Mouse (Mus musculus) midbrain, embryonic 14.5 days (tissue): ENCODE measurements around the gene Rab11a. TPM values are rescaled to one million over a fixed set of nuclear protein-coding genes. Genes with fewer than 3 reads are reported as not detected.

Source experiments
- ATAC-seq: fragments of 200-750 bp; cut with Nextera tagmentation; 2 replicates; pipeline ENCODE4 v1.8.0; 2017; ENCODE audit warnings: moderate number of reproducible peaks, moderate library complexity; ENCODE audit not compliant: low FRiP score, low TSS enrichment
- DNase-seq: peaks from one replicate; pipeline ENCODE4 v3.0.0-alpha.2; 2015
- H3K27ac ChIP-seq: fragments of 300-500 bp; sonication (generic); replicated peaks from 2 replicates; pipeline ENCODE4 v1.5.1; 2014; ENCODE audit warnings: mild to moderate bottlenecking, low read depth, low read length, moderate library complexity
- H3K27me3 ChIP-seq: fragments of 300-500 bp; sonication (generic); 2 replicates; pipeline ENCODE4 v1.6.1; 2014; ENCODE audit warnings: low read length, control low read depth, mixed read lengths; ENCODE audit not compliant: control insufficient read depth, insufficient read depth
- H3K36me3 ChIP-seq: fragments of 300-500 bp; sonication (generic); 2 replicates; pipeline ENCODE4 v1.6.1; 2014; ENCODE audit warnings: low read length, control low read depth; ENCODE audit not compliant: control insufficient read depth, insufficient read depth
- H3K4me1 ChIP-seq: fragments of 300-500 bp; sonication (generic); 2 replicates; pipeline ENCODE4 v1.6.1; 2014; ENCODE audit warnings: mild to moderate bottlenecking, antibody characterized with exemption, low read length, control low read depth; ENCODE audit not compliant: control insufficient read depth, insufficient read depth
- H3K4me2 ChIP-seq: fragments of 300-500 bp; sonication (generic); 2 replicates; pipeline ENCODE4 v1.6.1; 2014; ENCODE audit warnings: mild to moderate bottlenecking, low read length, moderate library complexity
- H3K4me3 ChIP-seq: fragments of 300-500 bp; sonication (generic); replicated peaks from 2 replicates; pipeline ENCODE4 v1.5.1; 2014; ENCODE audit warnings: low read depth, low read length
- H3K9ac ChIP-seq: fragments of 300-500 bp; sonication (generic); replicated peaks from 2 replicates; pipeline ENCODE4 v1.6.1; 2014; ENCODE audit warnings: mild to moderate bottlenecking, low read length, moderate library complexity
- H3K9me3 ChIP-seq: fragments of 300-500 bp; sonication (generic); 2 replicates; pipeline ENCODE4 v1.6.1; 2016; ENCODE audit warnings: low read length, control low read depth, mixed read lengths; ENCODE audit not compliant: control insufficient read depth
- WGBS: fragments of 180-500 bp; shearing (Covaris S2); extraction: QIAGEN DNeasy Blood & Tissue Kit; methylation state at CpG from one replicate; pipeline ENCODE4 v1.1.7; 2014; 5-methylcytosine and 5-hydroxymethylcytosine counted together
- microRNA-seq: library from miRNA; unstranded; fragments of <30 nt; microRNA quantifications from one replicate; pipeline ENCODE4, GENCODE M21; 2016
- polyA plus RNA-seq: library from polyadenylated mRNA; unstranded; fragments of >200 nt; fragmentation: Nextera tagmentation; extraction: Ambion mirVana; gene quantifications from 2 replicates; pipeline ENCODE4 v1.2.1, GENCODE M21; 2014

Rab11a gene
- polyA plus RNA-seq, 1 experiment from 2014 or later: 467 TPM

DNA sequence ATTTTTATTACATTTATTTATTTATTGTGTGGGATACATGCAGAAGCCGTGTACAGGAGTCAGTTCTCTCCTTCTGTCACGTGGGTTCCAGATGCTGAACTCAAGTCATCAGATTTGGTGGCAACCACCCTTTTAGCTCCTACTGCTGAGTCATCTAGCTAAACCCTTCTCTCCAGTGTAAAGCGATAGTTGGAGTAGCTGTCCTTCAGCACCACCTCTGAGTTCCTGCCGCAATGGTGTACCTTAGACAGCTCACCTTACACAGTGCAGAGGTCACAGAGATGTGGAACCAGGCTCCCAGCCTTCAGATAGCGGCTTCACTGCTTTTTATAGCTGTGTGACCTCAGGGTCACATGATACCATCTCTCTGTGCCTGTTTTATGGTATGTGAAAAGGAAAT is 70.0 kb downstream of the Rab11a start:
- Histone ChIP-seq H3K4me1 (peaks cover 16% of the 10 kb centered on the region), H3K27ac (no peak overlapping the region), H3K9me3 (no peaks in the 10 kb centered on the region), H3K27me3 (no peaks in the 10 kb centered on the region), H3K9ac (no peak overlapping the region), H3K4me2 (no peak overlapping the region), H3K36me3 (no peaks in the 10 kb centered on the region), H3K4me3 (no peak overlapping the region)
- WGBS: 25% methylated on average over 5 of the region's 5 CpGs
- no peak for ATAC-seq
- no peak for DNase-seq

DNA sequence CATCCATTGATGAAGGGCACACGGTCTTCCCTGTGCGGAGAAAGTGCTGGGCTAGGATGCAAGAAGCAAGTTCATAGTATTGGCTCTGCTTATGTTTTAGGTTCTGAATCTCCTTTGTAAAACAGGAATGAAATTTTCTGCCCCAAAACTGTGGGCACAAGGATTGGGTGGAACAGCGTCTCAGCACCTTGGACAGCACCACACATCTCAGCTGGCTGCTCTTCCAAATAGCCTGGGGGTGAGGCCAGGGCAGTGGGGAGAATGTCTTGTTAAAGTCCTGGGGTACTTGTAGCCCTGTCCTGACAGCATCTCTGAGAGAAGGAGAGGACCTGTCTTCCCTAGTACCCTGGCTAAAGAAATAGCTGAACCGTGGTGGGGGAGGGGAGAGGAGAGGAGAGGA is 71.0 kb downstream of the Rab11a start:
- WGBS: 32% methylated on average over 4 of the region's 4 CpGs
- Histone ChIP-seq H3K27ac (no peak overlapping the region), H3K4me2 (no peak overlapping the region), H3K27me3 (no peaks in the 10 kb centered on the region), H3K36me3 (no peaks in the 10 kb centered on the region), H3K4me1 (peaks cover 16% of the 10 kb centered on the region), H3K9ac (no peak overlapping the region), H3K9me3 (no peaks in the 10 kb centered on the region), H3K4me3 (no peak overlapping the region)
- DNase-seq: peak; percentile 41
- ATAC-seq: no peak

Small RNAs within 50 kb of the gene (microRNA-seq; reads per million reads assigned to microRNA genes)
- gene Gm47308: not detected

Other genes starting within 250 kb of the Rab11a start
- gene Dennd4a, start 73.6 kb upstream of the Rab11a start, polyA plus RNA-seq: 12.8 and 14.1 TPM in 2 replicates
- gene Slc24a1, start 213.8 kb upstream of the Rab11a start, polyA plus RNA-seq: 0.09 TPM in 1 of 2 replicates, not detected in the other
- gene Ints14, start 223.1 kb upstream of the Rab11a start, polyA plus RNA-seq: 26.8 and 47.1 TPM in 2 replicates